Mouse (Mus musculus) MEL (cell line): ENCODE data around the gene Gpha2. TPM values are rescaled to one million over a fixed set of nuclear protein-coding genes. Genes with fewer than 3 reads are reported as not detected.

Source experiments
- DNase-seq: peaks from one replicate; pipeline ENCODE4 v3.0.0; 2011; ENCODE audit warnings: low read depth, low spot score
- H3K27ac ChIP-seq: 2 replicates; pipeline ENCODE4 v1.5.1; 2012; ENCODE audit warnings: low read depth, mild to moderate bottlenecking, control low read depth, low read length, moderate library complexity; ENCODE audit not compliant: control insufficient read depth
- H3K27me3 ChIP-seq, 2 experiments: fragments of 150-350 bp in 1 of 2; sonication (generic) in 1 of 2; 2 replicates each; pipeline ENCODE4 v1.6.1; 2012; ENCODE audit warnings: low read length in 2 of 2, mild to moderate bottlenecking in 2 of 2, improper control_type of control experiment in 1 of 2, moderate library complexity in 1 of 2; ENCODE audit not compliant: insufficient read depth in 2 of 2, control insufficient read depth in 1 of 2
- H3K36me3 ChIP-seq, 2 experiments: 2 replicates each; pipeline ENCODE4 v1.6.1; 2012 to 2014; ENCODE audit warnings: low read length in 2 of 2, improper control_type of control experiment in 1 of 2, inconsistent platforms in 1 of 2, mild to moderate bottlenecking in 1 of 2; ENCODE audit not compliant: insufficient read depth in 2 of 2, control insufficient read depth in 1 of 2
- H3K4me1 ChIP-seq, 2 experiments: fragments of 150-350 bp in 1 of 2; sonication (generic) in 1 of 2; 2 replicates each; pipeline ENCODE4 v1.6.1; 2012; ENCODE audit warnings: low read length in 2 of 2, improper control_type of control experiment in 1 of 2, mild to moderate bottlenecking in 1 of 2; ENCODE audit not compliant: insufficient read depth in 2 of 2, control insufficient read depth in 1 of 2
- H3K4me3 ChIP-seq, 2 experiments: fragments of 150-350 bp in 1 of 2; sonication (generic) in 1 of 2; 2 replicates each; pipeline ENCODE4 v1.5.1; 2012; ENCODE audit warnings: low read depth in 2 of 2, low read length in 2 of 2, mild to moderate bottlenecking in 2 of 2, moderate library complexity in 2 of 2, control low read depth in 1 of 2, improper control_type of control experiment in 1 of 2; ENCODE audit not compliant: control insufficient read depth in 1 of 2, insufficient read depth in 1 of 2
- H3K79me2 ChIP-seq: 2 replicates; pipeline ENCODE4 v1.6.1; 2012; ENCODE audit warnings: mild to moderate bottlenecking, low read length, moderate library complexity; ENCODE audit not compliant: control insufficient read depth, poor library complexity, insufficient read depth
- H3K9ac ChIP-seq: 2 replicates; pipeline ENCODE4 v1.6.1; 2012; ENCODE audit warnings: low read depth, mild to moderate bottlenecking, control low read depth, low read length, moderate library complexity; ENCODE audit not compliant: control insufficient read depth, poor library complexity, severe bottlenecking
- H3K9me3 ChIP-seq: fragments of 150-350 bp; sonication (generic); replicated peaks from 2 replicates; pipeline ENCODE4 v1.6.1; 2012; ENCODE audit warnings: mild to moderate bottlenecking, low read length, improper control_type of control experiment, moderate library complexity; ENCODE audit not compliant: insufficient read depth
- BHLHE40 ChIP-seq: IDR thresholded peaks from 2 replicates; pipeline ENCODE4 v1.6.1; 2012; ENCODE audit warnings: low read depth, mild to moderate bottlenecking, inconsistent platforms, low read length, improper control_type of control experiment, borderline replicate concordance
- CHD1 ChIP-seq: IDR thresholded peaks from 2 replicates; pipeline ENCODE4 v1.6.1; 2012; ENCODE audit warnings: low read depth, mild to moderate bottlenecking, inconsistent platforms, low read length, improper control_type of control experiment
- CHD2 ChIP-seq: IDR thresholded peaks from 2 replicates; pipeline ENCODE4 v1.6.1; 2011; ENCODE audit warnings: low read length, improper control_type of control experiment
- CTCF ChIP-seq, 3 experiments: IDR thresholded peaks in 2 of 3; conservative IDR thresholded peaks in 1 of 3; 2 replicates each; pipeline ENCODE4 v1.5.1; 2011 to 2012; ENCODE audit warnings: low read length in 3 of 3, low read depth in 2 of 3, mild to moderate bottlenecking in 2 of 3, improper control_type of control experiment in 1 of 3, inconsistent platforms in 1 of 3, mixed read lengths in 1 of 3, moderate library complexity in 1 of 3; ENCODE audit not compliant: control insufficient read depth in 1 of 3, insufficient read depth in 1 of 3, poor library complexity in 1 of 3, severe bottlenecking in 1 of 3
- ELF1 ChIP-seq: IDR thresholded peaks from 2 replicates; pipeline ENCODE4 v1.6.1; 2014; ENCODE audit warnings: low read depth, mild to moderate bottlenecking, inconsistent platforms, low read length, improper control_type of control experiment, moderate library complexity
- EP300 ChIP-seq, 2 experiments: IDR thresholded peaks; 2 replicates each; pipeline ENCODE4 v1.6.1; 2011; ENCODE audit warnings: improper control_type of control experiment in 2 of 2, low read length in 2 of 2, low read depth in 1 of 2, mild to moderate bottlenecking in 1 of 2
- ETS1 ChIP-seq: IDR thresholded peaks from 2 replicates; pipeline ENCODE4 v1.6.1; 2012; ENCODE audit warnings: low read depth, mild to moderate bottlenecking, inconsistent platforms, low read length, improper control_type of control experiment, moderate library complexity
- GABPA ChIP-seq: IDR thresholded peaks from 2 replicates; pipeline ENCODE4 v1.6.1; 2012; ENCODE audit warnings: low read depth, mild to moderate bottlenecking, inconsistent platforms, low read length, improper control_type of control experiment, moderate library complexity
- GATA1 ChIP-seq: IDR thresholded peaks from 2 replicates; pipeline ENCODE4 v1.6.1; 2011; ENCODE audit warnings: low read depth, low read length, improper control_type of control experiment
- JUND ChIP-seq: IDR thresholded peaks from 2 replicates; pipeline ENCODE4 v1.6.1; 2011; ENCODE audit warnings: low read depth, mild to moderate bottlenecking, improper control_type of control experiment, low read length
- KAT2A ChIP-seq: conservative IDR thresholded peaks from 2 replicates; pipeline ENCODE4 v1.6.1; 2012; ENCODE audit warnings: low read depth, low read length, improper control_type of control experiment, inconsistent platforms
- MAFK ChIP-seq: IDR thresholded peaks from 2 replicates; pipeline ENCODE4 v1.6.1; 2011; ENCODE audit warnings: low read depth, mild to moderate bottlenecking, low read length, improper control_type of control experiment, borderline replicate concordance
- MAX ChIP-seq: IDR thresholded peaks from 2 replicates; pipeline ENCODE4 v1.6.1; 2011; ENCODE audit warnings: low read length, improper control_type of control experiment
- MAZ ChIP-seq: IDR thresholded peaks from 2 replicates; pipeline ENCODE4 v1.6.1; 2012; ENCODE audit warnings: low read depth, mild to moderate bottlenecking, inconsistent platforms, low read length, improper control_type of control experiment
- MEF2A ChIP-seq: IDR thresholded peaks from 2 replicates; pipeline ENCODE4 v1.6.1; 2014; ENCODE audit warnings: low read depth, mild to moderate bottlenecking, inconsistent platforms, low read length, improper control_type of control experiment; ENCODE audit not compliant: poor library complexity, insufficient replicate concordance, severe bottlenecking; ENCODE audit errors: extremely low read depth
- MXI1 ChIP-seq: IDR thresholded peaks from 2 replicates; pipeline ENCODE4 v1.6.1; 2011; ENCODE audit warnings: mild to moderate bottlenecking, low read depth, low read length, improper control_type of control experiment
- MYB ChIP-seq: IDR thresholded peaks from 2 replicates; pipeline ENCODE4 v1.6.1; 2011; ENCODE audit warnings: mild to moderate bottlenecking, low read depth, low read length, improper control_type of control experiment
- MYC ChIP-seq: IDR thresholded peaks from 2 replicates; pipeline ENCODE4 v1.6.1; 2011; ENCODE audit warnings: low read depth, mild to moderate bottlenecking, low read length, improper control_type of control experiment, moderate library complexity
- NRF1 ChIP-seq: IDR thresholded peaks from 2 replicates; pipeline ENCODE4 v1.6.1; 2014; ENCODE audit warnings: low read depth, mild to moderate bottlenecking, inconsistent platforms, low read length, improper control_type of control experiment, moderate library complexity; ENCODE audit not compliant: poor library complexity, insufficient read depth, severe bottlenecking
- POLR2A ChIP-seq, 2 experiments: IDR thresholded peaks; 2 replicates each; pipeline ENCODE4 v1.6.1; 2011 to 2012; ENCODE audit warnings: low read length in 2 of 2, mild to moderate bottlenecking in 2 of 2, control low read depth in 1 of 2, improper control_type of control experiment in 1 of 2, low read depth in 1 of 2, moderate library complexity in 1 of 2; ENCODE audit not compliant: control insufficient read depth in 1 of 2, insufficient read depth in 1 of 2, poor library complexity in 1 of 2
- POLR2AphosphoS2 ChIP-seq: IDR thresholded peaks from 2 replicates; pipeline ENCODE4 v1.6.1; 2011; ENCODE audit warnings: low read length, improper control_type of control experiment
- POLR2AphosphoS5 ChIP-seq: IDR thresholded peaks from 2 replicates; pipeline ENCODE4 v1.6.1; 2012; ENCODE audit warnings: low read depth, borderline replicate concordance, mild to moderate bottlenecking, inconsistent platforms, low read length, moderate library complexity, mixed read lengths
- RAD21 ChIP-seq: IDR thresholded peaks from 2 replicates; pipeline ENCODE4 v1.6.1; 2011; ENCODE audit warnings: mild to moderate bottlenecking, low read depth, low read length, improper control_type of control experiment
- RCOR1 ChIP-seq: IDR thresholded peaks from 2 replicates; pipeline ENCODE4 v1.6.1; 2012; ENCODE audit warnings: low read depth, mild to moderate bottlenecking, inconsistent platforms, low read length, improper control_type of control experiment
- SIN3A ChIP-seq: IDR thresholded peaks from 2 replicates; pipeline ENCODE4 v1.6.1; 2012; ENCODE audit warnings: low read length, improper control_type of control experiment, inconsistent platforms
- SMC3 ChIP-seq: IDR thresholded peaks from 2 replicates; pipeline ENCODE4 v1.6.1; 2011; ENCODE audit warnings: low read depth, low read length, improper control_type of control experiment
- TAL1 ChIP-seq: IDR thresholded peaks from 2 replicates; pipeline ENCODE4 v1.6.1; 2012; ENCODE audit warnings: mild to moderate bottlenecking, inconsistent platforms, low read length, moderate library complexity, mixed read lengths
- TBP ChIP-seq: IDR thresholded peaks from 2 replicates; pipeline ENCODE4 v1.8.0; 2011; ENCODE audit warnings: low read depth, low read length, improper control_type of control experiment
- TCF12 ChIP-seq: IDR thresholded peaks from 2 replicates; pipeline ENCODE4 v1.6.1; 2014; ENCODE audit warnings: low read depth, mild to moderate bottlenecking, inconsistent platforms, low read length, improper control_type of control experiment, moderate library complexity
- UBTF ChIP-seq: IDR thresholded peaks from 2 replicates; pipeline ENCODE4 v1.6.1; 2012; ENCODE audit warnings: low read depth, mild to moderate bottlenecking, inconsistent platforms, low read length, improper control_type of control experiment, moderate library complexity, borderline replicate concordance; ENCODE audit not compliant: insufficient read depth
- USF1 ChIP-seq: IDR thresholded peaks from 2 replicates; pipeline ENCODE4 v1.6.1; 2014; ENCODE audit warnings: low read depth, mild to moderate bottlenecking, inconsistent platforms, low read length, improper control_type of control experiment, moderate library complexity
- ZC3H11A ChIP-seq: IDR thresholded peaks from 2 replicates; pipeline ENCODE4 v1.6.1; 2012; ENCODE audit warnings: low read depth, mild to moderate bottlenecking, inconsistent platforms, low read length, improper control_type of control experiment
- ZKSCAN1 ChIP-seq: IDR thresholded peaks from 2 replicates; pipeline ENCODE4 v1.6.1; 2012; ENCODE audit warnings: low read depth, mild to moderate bottlenecking, inconsistent platforms, low read length, improper control_type of control experiment, moderate library complexity
- ZMIZ1 ChIP-seq: IDR thresholded peaks from 2 replicates; pipeline ENCODE4 v1.6.1; 2012; ENCODE audit warnings: low read depth, mild to moderate bottlenecking, inconsistent platforms, low read length, improper control_type of control experiment, moderate library complexity
- ZNF384 ChIP-seq: IDR thresholded peaks from 2 replicates; pipeline ENCODE4 v1.6.1; 2012; ENCODE audit warnings: low read depth, mild to moderate bottlenecking, inconsistent platforms, low read length, improper control_type of control experiment
- polyA plus RNA-seq, 2 experiments: library from polyadenylated mRNA; stranded (reverse) in 1 of 2; unstranded in 1 of 2; fragments of >175 nt in 1 of 2; fragments of >200 nt in 1 of 2; gene quantifications; 2 replicates each; pipeline versions ENCODE4 v1.2.1 to v1.2.4; 2012; ENCODE audit warnings: low replicate concordance in 2 of 2, low read depth in 1 of 2; ENCODE audit not compliant: insufficient read length in 2 of 2, insufficient read depth in 1 of 2, missing spikeins in 1 of 2
- total RNA-seq: library from RNA; depleted of rRNA; stranded (reverse); fragments of 300-350 nt; gene quantifications from 2 replicates; pipeline ENCODE4 v1.2.3, GENCODE M21; 2012

Gene Gpha2
- total and polyA plus RNA-seq, 3 experiments: 0.19 TPM; not detected in 2

GRCm38 (mm10) chr19:6235084-6236052 lies 9.2 kb downstream of the Gpha2 start, which contains the start of gene Ppp2r5b:
Gene Ppp2r5b, minus strand, starts transcription at chr19:6235872.
- Histone ChIP-seq H3K9me3 (no peaks in the 10 kb centered on the region), H3K4me3 (peak within 1 kb of the TSS; percentile 54 to 85), H3K27ac (peak within 1 kb of the TSS; percentile 94), H3K9ac (peak within 1 kb of the TSS; percentile 86), H3K79me2 (peaks cover 5% of the 10 kb centered on the region; the same call in 1 of the 2 replicates), H3K36me3 (peaks cover 0 to 35% of the 10 kb centered on the region in 2 experiments; a peak in 2 of 4 replicates), H3K4me1 (peaks cover 6 to 40% of the 10 kb centered on the region in 2 experiments), H3K27me3 (no peaks in the 10 kb centered on the region)
- peak; percentile 95 for DNase-seq
- no peak for TF ChIP-seq ZKSCAN1
- no peak for TF ChIP-seq MAX
- peak; percentile 77 for TF ChIP-seq ELF1
- TF ChIP-seq SMC3: no peak
- TF ChIP-seq POLR2AphosphoS2: no peak
- TF ChIP-seq MYB: no peak
- peak; percentile 98 for TF ChIP-seq MAZ
- peak; percentile 39 to 63; a peak in 2 of 4 replicates for TF ChIP-seq POLR2A (IDR thresholded peaks at IDR 0.05; ENCODE audit: control insufficient read depth in 1 of 2, insufficient read depth in 1 of 2, low read depth in 1 of 2, low read length in 2 of 2, poor library complexity in 1 of 2)
- no peak for TF ChIP-seq GATA1
- no peak for TF ChIP-seq ZNF384
- TF ChIP-seq MYC: no peak
- TF ChIP-seq ETS1: peak; percentile 74
- TF ChIP-seq UBTF: 0 out of 2 replicates have a peak, but pooled peaks have one; percentile 55
- TF ChIP-seq CHD2: no peak
- TF ChIP-seq EP300 (IDR thresholded peaks at IDR 0.05; ENCODE audit: low read depth in 1 of 2, low read length in 2 of 2): no peak
- peak; percentile 87 for TF ChIP-seq SIN3A
- no peak for TF ChIP-seq MXI1
- TF ChIP-seq POLR2AphosphoS5: no peak
- TF ChIP-seq KAT2A: no peak; the same call in 1 of the 2 replicates
- no peak for TF ChIP-seq JUND
- TF ChIP-seq CHD1: no peak
- no peak for TF ChIP-seq RAD21
- TF ChIP-seq BHLHE40: no peak; the same call in 1 of the 2 replicates
- no peak for TF ChIP-seq MAFK
- TF ChIP-seq TBP: no peak
- no peak for TF ChIP-seq GABPA
- TF ChIP-seq RCOR1: no peak
- no peak for TF ChIP-seq TAL1
- no peak for TF ChIP-seq ZMIZ1
- 0 out of 2 replicates have a peak, but pooled peaks have one; percentile 30 for TF ChIP-seq TCF12
- TF ChIP-seq CTCF (IDR thresholded peaks at IDR 0.05 in 2 of 3, conservative IDR thresholded peaks at IDR 0.05 in 1 of 3; ENCODE audit: control insufficient read depth in 1 of 3, insufficient read depth in 1 of 3, low read depth in 2 of 3, low read length in 3 of 3, poor library complexity in 1 of 3, severe bottlenecking in 1 of 3): peak in 2 of 3 experiments; percentile 53 to 85; a peak in 5 of 6 replicates
- TF ChIP-seq NRF1: no peak
- no peak for TF ChIP-seq ZC3H11A
- TF ChIP-seq USF1: no peak
- TF ChIP-seq MEF2A: no peak
